In the genomic region with DNA sequence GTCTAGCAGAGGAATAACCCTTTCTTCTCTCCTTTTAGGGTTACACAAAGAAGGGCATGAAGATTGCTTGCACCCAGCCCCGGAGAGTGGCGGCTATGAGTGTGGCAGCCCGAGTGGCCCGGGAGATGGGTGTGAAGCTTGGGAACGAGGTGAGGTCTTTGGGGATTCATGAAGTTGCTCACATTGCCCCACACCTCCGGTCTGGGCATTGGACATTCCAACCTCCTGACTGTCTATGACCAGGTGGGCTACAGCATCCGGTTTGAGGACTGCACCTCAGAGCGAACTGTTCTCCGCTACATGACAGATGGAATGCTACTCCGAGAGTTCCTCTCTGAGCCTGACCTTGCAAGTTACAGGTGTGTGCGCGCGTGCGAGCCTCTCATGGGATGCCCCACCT, we compare ENCODE assay signal across 16 mouse cellular contexts. TPM values are rescaled to one million over a fixed set of nuclear protein-coding genes. Genes with fewer than 3 reads are reported as not detected.
A peak's percentile ranks its signal among the peaks of the same experiment; 100 is the strongest.
DNase-seq lines count a peak whose midpoint lies in the region; TF ChIP-seq lines count a peak whose summit lies in the region.
"Had no signal": no experiment of that assay in that cellular context is flagged by ENCODE, and none has a peak within 500 bp of the region (broad histone marks: within the 10 kb centered on the region; RNA-seq: fewer than 3 reads in every experiment).

No protein-coding gene starts in this region.

- TF ChIP-seq CTCF in gastrocnemius, adult 2 months (IDR thresholded peaks at IDR 0.05) = no peak

- H3K4me3 ChIP-seq in gastrocnemius, adult 2 months = no peak overlapping the region

- H3K27ac ChIP-seq in gastrocnemius, adult 2 months = no peak overlapping the region

- peak; percentile 17 for DNase-seq in cerebellum, adult 9-11 months
- no peak for DNase-seq in cerebellum, adult 8-10 months
- DNase-seq in gastrocnemius, adult 2 months = peak; percentile 16
- DNase-seq in gastrocnemius, postnatal 4 days (ENCODE audit: low spot score in 2 of 2) = no peak
- DNase-seq in heart, adult 11 months = peak; percentile 90
- DNase-seq in heart, adult 8-10 months (ENCODE audit: low spot score) = no peak
- DNase-seq: adrenal gland, adult 2 months; adrenal gland, adult 8-10 months; adrenal gland, postnatal 10 days; adrenal gland, postnatal 14 days; adrenal gland, postnatal 25 days; adrenal gland, postnatal 36 days; B cell, adult 2 months; cerebellum, adult 11 months; cerebellum, adult 11-12 months; cerebellum, adult 18-20 months had no signal

- intact Hi-C loops in gastrocnemius, adult 2 months (cut with DNase I) = no loop called here

RNA-seq across cellular contexts. Expression of a gene that starts 4.2 kb away (rescaled TPM):
- 10 to 100 TPM; 13.2 to 16.2 TPM for total RNA-seq in gastrocnemius, adult 2 months (2021)
- total RNA-seq in gastrocnemius, postnatal 4 days (2021) = 10 to 100 TPM; 22.1 to 25.1 TPM
- 10 to 100 TPM; 18.7 to 20.8 (median 20.1) TPM for total RNA-seq in heart, adult 8-10 months (2022)

RNA-seq across cellular contexts. Expression of a gene that starts 13.5 kb away (rescaled TPM):
- 10 to 100 TPM; 73.0 to 78.4 TPM for total RNA-seq in gastrocnemius, adult 2 months (2021)
- 10 to 100 TPM; 44.4 to 49.0 TPM for total RNA-seq in gastrocnemius, postnatal 4 days (2021)
- total RNA-seq in heart, adult 8-10 months (2022) = 100 to 1,000 TPM in 3 of 4 experiments, 10 to 100 TPM in 1; 85.5 to 115 (median 106) TPM

RNA-seq across cellular contexts. Expression of a gene that starts 18.4 kb away (rescaled TPM):
- 1 to 10 TPM; 3.9 to 7.9 TPM for total RNA-seq in gastrocnemius, adult 2 months (2021)
- 10 to 100 TPM; 30.2 to 32.7 TPM for total RNA-seq in gastrocnemius, postnatal 4 days (2021)
- total RNA-seq in heart, adult 8-10 months (2022) = 10 to 100 TPM; 10.5 to 13.5 (median 11.8) TPM

RNA-seq across cellular contexts. Expression of a gene that starts 22.7 kb away (rescaled TPM):
- total RNA-seq in gastrocnemius, adult 2 months (2021) = under 1 TPM; 0.82 to 0.86 TPM
- 10 to 100 TPM; 20.8 to 26.4 TPM for total RNA-seq in gastrocnemius, postnatal 4 days (2021)
- total RNA-seq in heart, adult 8-10 months (2022) = 1 to 10 TPM; 1.7 to 2.9 (median 1.8) TPM

RNA-seq across cellular contexts. Expression of a gene that starts 26.1 kb away (rescaled TPM):
- 1 to 10 TPM; 2.8 to 4.2 TPM for total RNA-seq in gastrocnemius, adult 2 months (2021)
- 10 to 100 TPM; 13.3 to 18.4 TPM for total RNA-seq in gastrocnemius, postnatal 4 days (2021)
- 1 to 10 TPM; 6.6 to 9.3 (median 8.3) TPM for total RNA-seq in heart, adult 8-10 months (2022)

Comparison
In these comparisons a context has a peak if more than half of its experiments do, and no peak if none do; other contexts are left out.
1. DNase-seq: peak in cerebellum, adult 9-11 months (single experiment), gastrocnemius, adult 2 months (single experiment) and heart, adult 11 months (single experiment); none in cerebellum, adult 8-10 months (single experiment), gastrocnemius, postnatal 4 days (0 of 2) and heart, adult 8-10 months (single experiment).